Mouse (Mus musculus) ZHBTc4 (cell line): ENCODE data around the gene Atp8b3.

Experiments used
- DNase-seq: peaks from one replicate; pipeline ENCODE4 v3.0.0-alpha.2; 2011; ENCODE audit warnings: low read depth, low spot score

Atp8b3 gene

DNA sequence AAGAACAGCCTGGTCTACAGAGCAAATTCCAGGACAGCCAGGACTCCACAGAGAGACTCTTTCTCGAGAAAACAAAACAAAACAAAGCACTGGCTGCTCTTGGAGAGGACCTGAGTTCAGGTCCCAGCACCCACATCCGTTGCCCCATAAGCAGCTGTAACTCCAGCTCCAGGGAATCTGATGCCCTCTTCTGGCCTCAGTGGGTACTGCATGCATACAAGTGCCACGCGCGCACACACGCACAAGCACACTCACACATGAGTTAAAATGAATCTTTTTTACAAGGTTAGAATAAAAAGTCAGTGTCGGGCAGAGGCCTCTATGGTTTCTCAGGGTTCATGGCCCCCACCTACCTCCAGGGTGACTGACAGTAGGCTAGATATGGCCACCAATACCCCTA is 15.6 kb downstream of the Atp8b3 start:
- DNase-seq = peak; percentile 69

DNA sequence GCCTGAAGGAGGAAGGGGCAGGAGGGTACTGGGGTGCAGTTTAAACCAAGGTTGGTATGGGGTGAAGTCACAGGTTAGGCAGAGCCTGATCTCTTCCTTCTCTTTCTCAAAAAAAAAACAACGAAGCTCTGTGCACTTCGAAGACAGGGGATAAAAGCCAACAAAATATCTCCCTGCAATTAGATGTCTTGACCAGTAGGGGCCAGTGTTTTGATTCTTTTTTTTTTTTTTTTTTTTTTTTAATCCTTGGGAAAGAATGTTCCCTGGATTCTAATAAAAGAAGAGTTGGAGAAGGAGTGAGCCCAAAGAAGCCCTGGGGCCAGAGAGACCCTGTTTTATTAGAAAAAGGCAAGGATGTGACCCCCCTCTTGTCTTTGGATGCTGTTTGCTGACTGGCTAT is 19.6 kb downstream of the Atp8b3 start:
- no peak for DNase-seq

DNA sequence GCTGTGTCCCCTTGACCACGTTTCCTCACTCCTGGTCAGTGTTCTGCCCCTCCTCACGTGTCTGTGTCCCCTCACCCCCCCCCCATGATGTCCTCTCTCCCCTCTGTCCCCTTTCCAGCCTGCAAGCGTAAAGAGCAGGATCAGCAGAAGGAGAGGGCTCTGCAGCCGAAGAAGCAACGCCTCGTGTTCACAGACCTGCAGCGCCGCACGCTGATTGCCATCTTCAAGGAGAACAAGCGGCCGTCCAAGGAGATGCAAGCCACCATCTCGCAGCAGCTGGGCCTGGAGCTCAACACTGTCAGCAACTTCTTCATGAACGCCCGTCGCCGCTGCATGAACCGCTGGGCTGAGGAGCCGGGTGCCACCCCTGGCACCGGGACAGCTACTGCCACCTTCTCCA is 25.2 kb downstream of the Atp8b3 start:
- DNase-seq = no peak

DNA sequence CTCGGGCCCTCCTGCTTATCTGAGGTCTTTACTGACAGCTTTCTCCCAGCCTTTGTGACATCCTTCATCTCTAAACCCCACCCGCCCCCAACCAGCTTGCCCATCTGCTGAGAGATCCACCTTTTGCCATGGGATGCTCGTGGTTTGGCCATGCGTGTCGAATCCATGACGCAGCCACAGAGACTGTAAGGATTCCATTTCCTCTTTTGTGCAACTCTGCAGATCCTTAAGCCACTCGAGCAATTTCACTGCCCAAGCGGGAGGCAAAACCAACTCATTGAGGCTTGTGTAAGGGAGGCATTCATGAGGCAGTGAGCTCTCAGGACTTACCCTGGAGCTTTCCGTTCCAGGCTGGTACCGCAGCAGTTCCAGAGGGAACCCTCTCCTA is 28.7 kb downstream of the Atp8b3 start:
- DNase-seq = no peak

DNA sequence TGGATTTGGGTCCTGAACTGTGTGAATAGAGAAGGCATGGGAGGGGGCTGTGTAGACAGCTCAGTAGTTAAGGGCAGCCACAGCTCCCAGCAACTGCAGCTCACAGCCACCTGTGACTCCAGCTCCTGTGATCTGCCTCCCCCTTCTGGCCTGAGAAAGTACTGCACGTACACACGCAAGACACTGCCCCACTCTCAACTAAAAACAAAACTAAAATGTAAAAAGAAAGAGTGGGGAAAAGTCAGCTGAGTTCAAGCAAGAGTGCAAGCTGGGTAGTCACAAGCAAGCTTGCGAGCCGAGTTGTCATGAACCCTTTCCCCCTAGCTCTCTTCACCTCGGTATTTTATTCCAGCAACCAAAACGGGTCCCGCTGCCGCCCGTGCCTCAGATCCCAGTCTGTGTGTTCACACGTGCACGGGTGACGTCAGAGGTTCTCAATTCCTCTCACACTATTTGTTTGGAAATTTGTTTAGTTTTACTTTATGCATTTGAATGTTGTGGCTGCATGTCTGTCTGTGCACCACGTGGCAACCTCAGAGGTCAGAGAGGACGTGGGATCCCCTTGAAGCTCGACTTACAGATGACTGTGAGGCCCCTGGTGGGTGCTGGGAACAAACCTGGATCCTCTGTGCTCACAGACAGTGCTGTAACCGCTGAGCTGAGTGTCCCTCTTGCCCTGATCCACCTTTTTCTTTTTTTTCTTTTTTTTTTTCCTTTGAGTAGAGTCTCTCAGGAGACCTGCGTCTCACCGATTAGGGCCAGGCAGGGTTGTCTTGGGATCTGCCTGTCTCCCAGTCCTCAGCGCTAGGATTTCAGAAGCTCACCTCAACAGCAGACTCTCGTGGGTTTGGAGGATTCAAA is 29.3 kb downstream of the Atp8b3 start:
- peak; percentile 82 for DNase-seq

DNA sequence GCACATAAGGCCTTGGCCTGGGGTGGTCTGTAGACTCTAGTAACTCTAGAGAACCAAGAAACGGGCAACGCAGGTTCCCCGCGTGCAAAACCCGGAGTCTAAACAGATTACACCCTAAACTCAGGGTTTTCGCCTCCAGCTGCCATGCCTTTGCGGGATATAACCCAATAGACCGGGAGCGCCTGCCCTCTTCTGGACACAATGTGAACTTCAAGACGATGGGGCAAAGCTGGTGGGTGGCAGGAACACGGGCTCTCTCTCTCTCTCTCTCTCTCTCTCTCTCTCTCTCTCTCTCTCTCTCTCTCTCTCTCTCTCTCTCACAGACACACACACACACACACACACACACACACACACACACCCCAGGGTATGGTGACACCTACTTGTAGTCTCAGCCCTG is 32.7 kb downstream of the Atp8b3 start:
- peak; percentile 78 for DNase-seq

DNA sequence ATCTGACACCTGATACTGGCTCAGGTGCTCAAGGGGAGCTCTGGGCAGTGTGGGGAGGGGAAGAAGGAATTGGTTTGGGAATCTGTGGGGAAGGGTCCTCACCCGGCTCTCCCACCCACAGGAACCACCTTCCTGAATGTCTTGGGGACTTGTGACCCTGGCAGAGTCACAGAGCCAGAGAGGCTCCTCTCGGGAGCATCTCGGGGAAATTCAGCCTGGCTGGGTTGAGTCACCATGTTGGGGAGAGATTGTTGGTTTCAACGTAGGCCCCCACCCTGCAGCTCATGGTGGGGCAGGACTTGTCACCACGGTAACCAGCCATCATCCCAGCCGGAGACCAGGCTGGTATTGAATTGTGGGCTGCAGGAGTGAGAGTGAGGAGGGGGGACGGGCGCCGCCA is 34.2 kb downstream of the Atp8b3 start:
- DNase-seq = peak; percentile 42

DNA sequence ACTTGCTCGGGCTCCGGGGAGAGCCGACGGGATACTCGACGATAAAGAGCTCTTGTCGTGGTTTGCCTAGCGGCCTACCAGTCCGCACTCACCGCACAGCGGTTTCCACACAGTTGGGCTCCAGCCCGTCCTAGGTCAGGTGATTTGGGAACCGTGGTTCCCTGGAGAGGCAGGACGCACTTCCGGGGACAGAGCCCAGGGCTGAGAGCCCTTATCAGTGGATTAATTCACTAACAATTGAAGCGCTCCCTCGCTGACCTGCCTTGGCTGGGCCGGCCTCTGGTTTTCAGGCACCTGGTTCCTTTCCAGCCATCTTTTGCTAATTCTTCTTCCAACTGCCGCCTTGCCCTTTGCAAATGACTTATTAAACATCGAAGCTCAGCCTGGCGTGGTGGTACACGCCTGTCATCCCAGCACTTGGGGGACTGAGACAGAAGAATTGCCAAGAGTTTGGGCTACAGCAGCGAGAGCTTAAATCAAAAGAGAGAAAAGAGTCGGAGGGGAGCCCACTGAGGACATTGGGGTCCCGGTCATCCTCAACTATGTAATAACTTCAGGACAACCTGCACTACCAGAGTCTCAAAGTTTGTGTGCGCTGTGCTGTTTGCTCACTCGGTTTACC is 35.2 kb downstream of the Atp8b3 start:
- DNase-seq = peak; percentile 67

DNA sequence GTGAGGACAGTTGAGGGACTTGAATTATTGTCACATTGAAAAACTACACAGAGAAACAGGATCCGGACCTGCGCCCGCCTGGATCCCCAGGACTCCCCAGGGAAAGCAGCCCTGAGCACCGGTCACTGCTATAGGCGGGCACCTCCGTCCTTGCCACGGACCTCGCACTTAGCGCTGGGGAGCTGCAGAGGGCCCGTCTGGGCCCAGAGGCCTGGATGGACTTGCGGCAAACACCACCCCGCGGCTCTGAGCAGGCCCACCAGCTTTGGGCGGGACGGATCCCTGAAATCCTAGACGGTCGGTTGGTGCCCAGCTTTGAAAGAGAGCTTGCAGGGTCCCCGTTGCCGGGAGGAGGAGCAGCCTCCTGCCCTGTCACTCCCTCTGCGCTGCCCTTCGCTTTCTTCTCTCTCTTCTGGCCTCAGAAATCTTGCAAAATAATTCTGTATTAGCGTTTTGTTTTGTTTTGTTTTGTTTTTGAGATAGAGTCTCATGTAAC is 36.1 kb downstream of the Atp8b3 start:
- no peak for DNase-seq

DNA sequence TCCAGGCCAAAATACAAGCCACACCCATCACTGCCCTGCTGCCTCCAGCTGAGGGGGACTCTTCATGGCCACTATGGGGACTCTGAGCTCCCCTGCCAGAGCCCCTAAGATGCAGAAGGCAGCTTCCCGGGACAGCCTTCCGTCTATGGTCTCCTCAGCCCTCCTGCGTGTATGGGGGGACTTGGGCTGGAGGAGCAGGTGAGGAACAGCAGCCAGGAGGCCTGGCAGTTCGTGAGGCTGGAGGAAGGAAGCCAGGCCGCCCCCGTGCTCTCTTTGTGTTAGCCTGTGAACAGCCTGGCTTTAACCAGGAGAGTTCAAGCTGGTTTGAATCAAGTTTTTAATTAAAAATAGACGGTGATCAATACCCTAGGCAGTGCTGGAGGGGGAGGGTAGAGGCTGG is 36.6 kb downstream of the Atp8b3 start:
- DNase-seq = no peak

DNA sequence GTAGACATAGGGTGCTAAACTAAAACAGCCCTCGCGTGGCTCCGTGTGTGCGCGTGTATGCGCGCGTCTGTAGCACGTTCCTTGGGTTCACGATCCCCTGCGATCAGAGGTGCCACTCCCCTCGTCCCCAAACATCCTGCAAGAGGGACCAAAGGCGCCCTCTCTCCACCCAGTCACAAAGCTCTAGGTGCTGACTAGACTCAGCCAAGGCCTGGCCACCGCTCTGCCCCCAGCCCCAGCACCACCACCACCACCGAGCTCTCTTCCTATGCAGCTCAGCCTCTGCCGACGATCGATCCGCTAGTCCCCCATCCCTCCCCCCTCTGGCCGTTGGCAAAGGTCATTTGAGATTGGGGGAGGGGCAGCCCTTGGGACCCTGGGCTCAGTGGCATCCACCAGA is 42.5 kb downstream of the Atp8b3 start:
- peak; percentile 39 for DNase-seq

DNA sequence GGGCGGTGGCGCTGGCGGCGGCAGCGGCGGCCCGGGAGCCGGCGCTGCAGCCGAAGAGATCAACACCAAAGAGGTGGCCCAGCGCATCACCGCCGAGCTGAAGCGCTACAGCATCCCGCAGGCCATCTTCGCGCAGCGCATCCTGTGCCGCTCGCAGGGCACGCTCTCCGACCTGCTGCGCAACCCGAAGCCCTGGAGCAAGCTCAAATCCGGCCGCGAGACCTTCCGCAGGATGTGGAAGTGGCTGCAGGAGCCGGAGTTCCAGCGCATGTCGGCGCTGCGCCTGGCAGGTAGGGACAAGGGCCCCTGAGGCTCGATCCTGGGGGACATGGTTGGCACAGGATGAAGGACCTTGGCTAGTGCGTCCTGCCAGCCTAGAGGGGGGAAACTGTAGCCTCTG is 43.0 kb downstream of the Atp8b3 start:
- peak; percentile 71 for DNase-seq

DNA sequence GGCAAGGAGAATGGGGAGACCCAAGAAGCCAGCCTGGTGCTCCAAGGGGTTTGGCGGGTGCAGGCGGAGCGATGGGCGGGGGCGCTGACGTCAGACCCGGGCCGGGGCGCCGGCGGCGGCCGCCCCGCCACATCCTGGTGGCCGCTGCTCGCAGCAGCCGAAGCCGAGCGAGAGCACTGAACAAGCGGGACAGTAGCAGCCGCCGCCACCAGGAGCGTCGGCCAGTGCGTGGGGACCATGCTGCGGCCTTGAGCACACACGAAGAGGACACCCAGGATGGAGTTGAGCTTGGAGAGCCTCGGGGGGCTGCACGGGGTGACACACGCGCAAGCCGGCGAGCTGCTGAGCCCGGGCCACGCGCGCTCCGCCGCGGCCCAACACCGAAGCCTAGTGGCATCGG is 44.2 kb downstream of the Atp8b3 start, which contains the start of gene Onecut3:
Gene Onecut3 (plus strand): TSS at position 104 of the 400 bp plus-strand sequence.
- DNase-seq = peak; percentile 61

DNA sequence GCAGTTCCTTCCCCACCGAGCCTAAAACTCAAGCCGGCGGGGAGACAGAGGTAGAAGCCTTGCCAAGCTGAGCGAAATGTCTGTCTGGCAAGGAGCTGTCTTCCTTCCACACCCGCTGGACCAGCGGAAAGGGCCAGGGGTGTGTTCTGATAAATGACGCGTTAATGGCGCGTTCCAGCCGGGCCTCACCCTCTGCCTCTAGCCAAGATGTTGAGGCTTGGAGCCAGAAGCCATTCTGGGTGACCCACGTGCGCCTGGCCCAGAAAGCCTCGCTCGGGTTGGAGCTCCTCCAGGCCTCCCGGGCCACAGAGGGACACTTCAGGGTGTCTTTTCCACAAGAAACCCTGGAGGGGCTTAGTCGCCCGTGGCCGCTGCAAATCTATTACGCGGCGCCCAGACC is 48.9 kb downstream of the Atp8b3 start:
- DNase-seq = peak; percentile 48

DNA sequence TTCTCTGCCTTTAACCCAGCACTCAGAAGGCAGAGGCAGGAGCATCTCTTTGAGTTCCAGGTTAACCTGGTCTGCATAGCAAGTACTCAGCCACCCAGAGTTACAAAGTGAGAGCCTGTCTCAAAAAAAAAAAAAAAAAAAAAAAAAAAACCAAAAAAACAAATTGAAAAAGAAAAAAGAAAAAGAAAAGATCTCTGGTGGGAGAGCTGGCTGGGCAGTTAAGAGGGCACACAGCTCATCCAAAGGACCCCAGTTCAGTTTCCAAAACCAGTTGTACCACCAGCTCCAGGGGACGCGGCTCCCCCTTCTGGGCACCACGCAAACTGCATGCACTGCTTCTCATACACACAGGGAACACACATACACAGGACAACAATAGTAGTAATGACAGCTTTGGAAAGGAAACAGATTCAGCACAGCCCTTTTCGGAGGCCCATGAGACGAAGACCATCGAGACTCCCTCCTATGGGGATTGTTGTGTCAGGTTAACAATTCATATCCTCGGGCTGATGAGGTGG is 52.0 kb downstream of the Atp8b3 start:
- peak; percentile 81 for DNase-seq

DNA sequence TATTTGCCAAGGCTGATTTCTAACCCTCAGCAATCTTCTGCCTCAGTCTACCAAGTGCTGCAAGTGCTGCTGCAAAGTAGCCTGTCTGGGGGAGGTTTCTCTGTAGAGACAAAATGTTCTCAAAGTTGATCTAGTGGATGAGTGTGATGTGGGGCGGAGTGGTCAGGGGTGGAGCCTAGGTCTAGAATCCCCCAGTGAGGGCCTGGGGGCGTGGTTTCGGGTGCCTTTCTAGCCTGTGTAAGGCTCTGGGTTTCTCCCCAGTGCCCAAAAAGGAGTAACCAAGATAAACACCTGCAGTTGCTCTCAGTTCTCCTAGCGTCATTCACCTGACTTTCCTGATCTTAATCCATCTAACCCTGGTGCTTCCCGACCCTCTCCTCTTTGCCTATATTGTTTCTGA is 57.9 kb downstream of the Atp8b3 start:
- DNase-seq = peak; percentile 69

DNA sequence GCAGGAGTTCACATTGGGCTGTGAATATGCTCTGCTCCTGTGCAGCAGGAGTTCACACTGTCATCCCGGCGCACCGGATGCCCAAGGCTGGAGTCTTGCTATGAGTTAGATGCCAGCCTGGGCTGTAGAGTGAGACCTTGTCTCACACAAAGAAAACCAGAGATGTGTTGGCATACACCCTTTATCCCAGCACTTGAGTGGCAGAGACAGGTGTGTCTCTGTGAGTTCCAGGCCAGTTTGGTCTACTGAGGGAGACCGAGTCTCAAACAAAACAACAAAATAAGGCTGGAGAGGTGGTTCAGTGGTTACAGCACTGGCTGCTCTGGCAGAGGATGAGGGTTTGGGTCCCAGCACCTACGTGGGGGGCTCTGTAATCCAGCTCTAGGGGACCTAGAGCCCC is 60.4 kb downstream of the Atp8b3 start:
- DNase-seq = no peak

DNA sequence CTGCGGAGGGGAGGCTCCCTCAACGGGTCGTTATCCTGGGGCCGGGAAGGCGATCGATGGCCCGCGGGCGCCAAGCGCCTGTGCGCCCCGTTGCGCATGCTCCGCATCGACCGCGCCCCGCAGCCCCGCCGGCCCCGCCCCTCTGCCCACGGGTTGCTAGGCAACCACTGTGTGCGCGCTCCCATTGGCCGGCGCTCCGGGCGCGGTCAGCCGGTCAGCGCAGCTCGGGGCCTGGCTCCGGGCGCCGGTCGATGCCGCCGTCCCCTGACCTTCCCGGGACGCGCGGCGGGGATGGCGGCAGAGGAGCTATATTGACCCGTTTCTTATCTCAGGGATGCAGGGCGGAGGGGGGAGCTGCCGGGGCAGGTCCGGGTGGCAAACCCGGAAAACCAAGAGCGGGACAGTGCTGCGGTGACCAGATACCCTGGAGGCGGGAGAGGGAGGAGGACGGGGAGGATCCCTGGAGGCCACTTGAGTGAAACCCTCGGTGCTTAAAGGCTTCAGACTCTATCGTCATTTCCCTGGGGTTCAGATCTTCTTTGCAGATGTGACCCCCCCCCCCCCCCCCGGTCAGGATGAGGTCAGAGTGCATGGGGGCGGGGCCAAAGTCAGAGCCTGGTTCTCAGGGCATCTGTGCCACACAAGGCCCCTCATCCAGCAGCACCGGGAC is 63.5 kb downstream of the Atp8b3 start:
- peak; percentile 89 for DNase-seq
